Mouse (Mus musculus) bone marrow, adult 2 months (tissue): ENCODE measurements at regions not wholly inside any gene's neighbourhood (a gene's known extent, or its start where the extent isn't known, plus 50 kb on each side); places are given as distances from the start of the nearest gene placed in this dataset.

Experiments used
- H3K27ac ChIP-seq: fragments of 200-500 bp; 2 replicates; pipeline ENCODE4 v1.5.1; 2012; ENCODE audit warnings: low read depth, mild to moderate bottlenecking, control low read depth, inconsistent platforms, low read length; ENCODE audit not compliant: control insufficient read depth, poor library complexity, insufficient read depth
- H3K4me1 ChIP-seq: fragments of 200-500 bp; 2 replicates; pipeline ENCODE4 v1.6.1; 2011; ENCODE audit warnings: low read length; ENCODE audit not compliant: control insufficient read depth, insufficient read depth
- H3K4me3 ChIP-seq: fragments of 200-500 bp; replicated peaks from 2 replicates; pipeline ENCODE3; 2011; ENCODE audit warnings: mild to moderate bottlenecking, low read depth, low read length, control low read depth; ENCODE audit not compliant: control insufficient read depth
- CTCF ChIP-seq: fragments of 200-500 bp; IDR thresholded peaks from 2 replicates; pipeline ENCODE4 v1.5.1; 2011; ENCODE audit warnings: low read length, control low read depth; ENCODE audit not compliant: control insufficient read depth, insufficient read depth
- POLR2A ChIP-seq: fragments of 200-500 bp; IDR thresholded peaks from 2 replicates; pipeline ENCODE4 v1.6.1; 2011; ENCODE audit warnings: low read depth, mild to moderate bottlenecking, control low read depth, low read length, borderline replicate concordance; ENCODE audit not compliant: control insufficient read depth
- WGBS: fragments of 180-500 bp; shearing (Covaris S2); methylation state at CpG from one replicate; pipeline ENCODE4 v1.1.7; 2018; 5-methylcytosine and 5-hydroxymethylcytosine counted together

DNA sequence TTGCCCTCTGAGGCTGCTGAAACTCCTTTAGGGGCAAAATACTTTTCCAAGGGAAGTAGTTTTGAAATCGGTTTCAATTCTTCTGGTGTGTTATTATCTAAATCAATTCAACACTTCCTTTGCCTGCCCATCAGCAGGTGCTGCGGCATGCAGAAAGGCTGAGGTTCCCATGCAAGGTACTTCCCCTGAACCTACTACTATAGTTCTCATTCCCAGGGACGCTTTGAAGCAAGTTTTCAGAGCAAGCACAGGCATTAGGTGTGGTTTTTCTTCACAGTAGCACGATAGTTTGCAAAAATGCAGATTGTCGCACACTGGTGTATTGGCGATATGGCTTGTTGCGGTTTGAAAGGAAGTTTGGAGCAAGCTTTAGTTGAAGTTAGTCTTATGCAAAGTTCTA, 183.5 kb upstream of the Erbb4 start:
- TF ChIP-seq CTCF (no peak), POLR2A (no peak)
- Histone ChIP-seq H3K27ac (no peak overlapping the region), H3K4me1 (no peaks in the 10 kb centered on the region), H3K4me3 (no peak overlapping the region)
- WGBS: 5% methylated on average over 7 of the region's 7 CpGs

DNA sequence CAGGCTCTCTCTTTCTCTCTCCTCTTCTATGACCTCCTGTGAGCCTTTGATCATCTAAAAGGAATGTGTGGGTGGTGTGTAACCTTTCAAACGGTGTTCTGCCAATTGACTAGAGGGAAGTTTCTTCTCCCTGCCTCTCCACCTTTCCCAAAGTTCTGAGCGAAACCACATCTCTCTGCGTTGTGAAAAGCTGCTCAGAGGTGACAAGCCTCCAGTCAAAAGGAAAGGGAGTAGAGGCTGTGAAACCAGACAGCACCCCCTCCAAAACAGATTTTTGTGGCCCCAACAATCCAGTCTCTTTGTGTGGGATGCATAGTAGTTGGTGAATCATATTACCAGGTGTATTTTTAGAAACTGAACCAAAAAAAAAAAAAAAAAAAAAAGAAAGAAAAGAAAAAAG, 178.5 kb upstream of the Erbb4 start:
- Histone ChIP-seq H3K27ac (no peak overlapping the region), H3K4me3 (no peak overlapping the region), H3K4me1 (no peaks in the 10 kb centered on the region)
- 65% methylated on average over 3 of the region's 3 CpGs for WGBS
- no peak for TF ChIP-seq POLR2A
- no peak for TF ChIP-seq CTCF

DNA sequence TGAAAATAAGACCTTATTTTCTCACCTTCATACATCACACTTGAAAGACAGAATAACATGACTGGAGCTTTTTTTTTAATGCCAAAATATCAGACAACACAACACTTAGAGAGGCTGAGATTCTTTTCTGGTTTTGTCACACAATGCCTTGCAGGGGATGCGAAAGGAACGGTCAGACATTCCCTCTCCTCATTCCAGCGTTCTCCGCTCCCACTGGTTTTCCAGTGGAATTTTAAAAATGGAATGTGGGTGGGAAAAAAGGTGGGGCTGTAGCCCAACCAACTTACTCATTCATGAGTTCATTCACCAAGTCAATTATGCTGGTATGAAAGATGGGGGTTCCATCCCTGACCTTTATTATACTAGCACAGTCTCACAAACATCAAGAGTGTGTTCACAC, 169.6 kb upstream of the Erbb4 start:
- TF ChIP-seq CTCF: no peak
- TF ChIP-seq POLR2A: no peak
- no peak overlapping the region for H3K4me3 ChIP-seq
- 88% methylated on average over 4 of the region's 4 CpGs for WGBS
- no peak overlapping the region for H3K27ac ChIP-seq
- H3K4me1 ChIP-seq: no peaks in the 10 kb centered on the region

DNA sequence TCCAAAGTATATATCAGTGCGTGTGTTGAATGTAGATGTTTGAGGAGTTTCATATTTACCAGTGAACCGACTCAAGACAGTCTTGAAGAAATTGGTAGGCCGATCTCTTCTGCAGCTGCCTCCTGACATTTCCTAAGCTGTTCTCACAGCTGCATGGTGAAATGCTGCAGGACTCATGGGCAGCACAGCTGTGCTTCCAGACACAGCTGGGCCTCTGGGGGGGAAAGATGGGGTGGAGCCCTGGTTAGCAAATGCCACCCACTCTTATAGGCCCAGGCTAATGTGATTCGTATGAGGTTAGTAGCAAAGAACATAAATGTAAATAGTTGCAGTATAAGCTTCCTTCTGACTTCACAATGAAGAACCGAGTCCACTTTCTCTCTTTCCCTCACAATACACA, 139.8 kb upstream of the Erbb4 start:
- Histone ChIP-seq H3K4me3 (no peak overlapping the region), H3K27ac (no peak overlapping the region), H3K4me1 (no peaks in the 10 kb centered on the region)
- WGBS: 72% methylated on average over 5 of the region's 5 CpGs
- TF ChIP-seq CTCF (no peak), POLR2A (no peak)

DNA sequence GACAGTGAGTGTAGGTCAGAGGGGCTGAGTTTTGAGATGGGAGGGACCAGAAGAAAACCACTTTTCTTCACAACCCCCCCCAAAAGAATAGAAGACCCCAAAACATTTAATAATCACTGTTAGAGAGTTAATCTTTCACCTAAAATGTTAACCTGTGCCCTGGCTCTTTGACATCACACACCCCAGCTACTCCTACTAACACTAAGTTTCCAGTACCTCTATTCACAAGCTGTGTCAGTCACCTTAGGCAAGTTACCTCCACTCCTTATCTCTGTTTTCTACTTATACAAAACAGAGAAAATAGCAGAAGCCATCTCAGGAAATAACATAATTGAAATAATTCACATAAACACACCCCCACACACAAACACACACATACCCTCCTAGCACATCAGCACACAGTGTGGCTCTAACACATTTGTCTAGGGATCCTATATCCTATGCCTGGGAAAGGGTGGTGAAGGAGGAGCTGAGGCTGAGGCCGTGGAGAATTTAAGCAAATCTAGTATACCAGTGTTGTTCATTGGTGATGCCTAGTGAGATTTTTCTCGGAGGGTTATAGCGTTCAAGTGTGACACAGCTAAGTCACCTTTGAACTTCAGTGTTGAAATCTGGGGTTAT, 134.5 kb upstream of the Erbb4 start:
- Histone ChIP-seq H3K27ac (no peak overlapping the region), H3K4me3 (no peak overlapping the region), H3K4me1 (no peaks in the 10 kb centered on the region)
- 81% methylated on average over 3 of the region's 3 CpGs for WGBS
- TF ChIP-seq POLR2A (no peak), CTCF (no peak)

DNA sequence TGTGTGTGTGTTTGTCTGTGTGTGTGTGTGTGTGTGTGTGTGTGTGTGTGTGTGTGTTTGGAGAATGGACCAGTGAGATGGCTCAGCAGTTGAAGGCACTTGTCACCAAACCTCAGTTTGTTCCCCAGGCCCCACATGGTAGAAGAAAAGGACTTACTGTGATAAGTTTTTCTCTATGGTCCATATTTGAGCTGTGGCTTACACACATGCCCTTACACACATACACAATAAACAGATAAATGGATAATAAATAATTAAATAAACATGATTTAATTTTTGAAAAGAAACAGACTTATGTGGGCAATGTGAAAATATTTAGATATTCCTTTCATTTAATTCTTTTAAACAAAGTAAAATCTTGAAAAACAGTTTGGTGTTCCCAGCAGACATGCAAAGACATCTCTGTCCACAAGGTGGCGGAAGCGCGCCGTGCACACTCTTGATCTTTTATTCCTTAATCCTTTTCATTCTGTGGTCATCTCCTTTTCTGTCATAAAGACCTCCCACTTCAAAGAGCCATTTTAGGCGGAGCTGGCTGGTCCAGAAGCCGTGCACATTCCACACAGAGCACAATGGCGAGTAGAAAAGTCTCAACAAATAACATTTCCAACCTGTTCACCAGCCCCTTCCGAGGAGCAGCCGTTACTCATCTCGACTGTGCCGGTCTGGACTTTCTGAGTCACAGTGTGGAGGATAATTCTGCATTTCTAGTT, 133.8 kb upstream of the Erbb4 start:
- no peak overlapping the region for H3K27ac ChIP-seq
- H3K4me3 ChIP-seq: no peak overlapping the region
- peak; percentile 77 for TF ChIP-seq CTCF
- TF ChIP-seq POLR2A: no peak
- H3K4me1 ChIP-seq: no peaks in the 10 kb centered on the region
- 8% methylated on average over 11 of the region's 11 CpGs for WGBS

DNA sequence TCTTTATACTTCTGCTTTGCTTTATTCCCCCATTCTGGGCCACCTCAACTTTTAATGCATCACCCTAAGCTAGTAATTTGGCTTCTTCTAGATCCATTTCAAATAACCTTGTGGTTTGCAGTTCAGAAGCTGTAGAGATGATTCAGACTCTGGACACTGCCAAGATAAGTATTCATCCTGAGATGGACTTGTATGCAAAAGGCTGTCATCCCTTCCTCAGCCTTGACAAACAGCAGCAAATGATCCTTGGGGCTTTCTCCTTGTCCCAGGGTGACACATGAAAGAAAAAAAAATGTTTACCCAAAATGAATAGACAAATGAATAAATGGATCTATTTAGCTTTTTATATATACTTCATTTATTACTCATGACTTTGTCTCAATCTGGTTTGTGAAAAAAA, 120.0 kb upstream of the Erbb4 start:
- Histone ChIP-seq H3K4me1 (no peaks in the 10 kb centered on the region), H3K4me3 (no peak overlapping the region), H3K27ac (no peak overlapping the region)
- TF ChIP-seq CTCF: no peak
- TF ChIP-seq POLR2A: no peak

DNA sequence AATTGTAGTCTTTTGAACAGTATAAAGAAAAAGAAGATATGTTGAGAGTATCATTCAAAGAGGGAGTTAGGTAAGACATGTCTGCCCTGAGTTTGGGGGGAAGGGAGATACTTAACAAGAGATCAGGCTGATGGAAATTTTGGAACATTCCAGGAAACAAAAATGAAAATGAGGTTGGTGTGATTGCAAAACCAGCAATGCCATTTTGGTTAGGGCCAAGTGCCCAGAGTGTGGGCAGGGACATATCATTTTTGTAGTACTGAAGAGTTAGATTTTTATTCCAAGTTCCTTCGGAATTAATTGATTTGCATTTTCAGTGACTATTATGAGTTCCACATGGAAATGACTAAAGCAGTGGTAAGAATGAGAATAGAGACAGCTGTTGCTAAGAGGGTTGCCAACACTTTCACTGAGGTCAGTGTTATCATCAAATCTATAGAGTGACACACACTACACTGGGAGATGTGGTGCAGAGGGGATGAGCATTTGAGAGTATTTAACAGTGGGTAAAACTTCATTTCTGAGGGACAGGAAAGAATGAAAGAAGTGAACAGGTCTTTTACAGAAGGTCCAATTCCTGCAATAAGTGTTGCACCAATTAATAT, 105.1 kb upstream of the Erbb4 start:
- TF ChIP-seq CTCF: no peak
- no peak for TF ChIP-seq POLR2A
- Histone ChIP-seq H3K4me3 (no peak overlapping the region), H3K4me1 (no peaks in the 10 kb centered on the region), H3K27ac (no peak overlapping the region)
- WGBS: 79% methylated on average over 1 of the region's 1 CpGs

DNA sequence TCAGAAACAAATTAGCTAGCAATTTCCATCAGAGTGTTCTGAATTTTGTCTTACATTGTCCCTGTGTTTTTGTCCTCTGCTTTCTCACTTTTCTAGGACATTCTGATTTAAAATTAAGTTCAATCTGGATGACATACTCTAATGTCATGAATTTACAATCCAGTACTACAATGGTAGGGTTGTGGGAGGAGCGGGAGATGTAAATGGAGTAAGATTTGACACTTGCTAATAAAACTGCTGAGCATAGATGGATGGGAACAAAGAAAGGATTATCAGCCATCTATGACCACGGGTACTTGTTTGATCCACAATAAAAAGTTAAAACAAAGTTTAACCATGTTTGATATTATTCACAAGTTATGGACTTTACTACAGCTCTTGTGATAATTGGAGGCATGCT, 94.9 kb upstream of the Erbb4 start:
- WGBS: 63% methylated on average over 2 of the region's 2 CpGs

More for the DNA sequence above, 94.9 kb upstream of the Erbb4 start:
- no peak for TF ChIP-seq POLR2A
- no peak for TF ChIP-seq CTCF
- Histone ChIP-seq H3K4me1 (no peaks in the 10 kb centered on the region), H3K27ac (no peak overlapping the region), H3K4me3 (no peak overlapping the region)
